24 mouse cellular contexts compared by ENCODE assay signal in the genomic region with DNA sequence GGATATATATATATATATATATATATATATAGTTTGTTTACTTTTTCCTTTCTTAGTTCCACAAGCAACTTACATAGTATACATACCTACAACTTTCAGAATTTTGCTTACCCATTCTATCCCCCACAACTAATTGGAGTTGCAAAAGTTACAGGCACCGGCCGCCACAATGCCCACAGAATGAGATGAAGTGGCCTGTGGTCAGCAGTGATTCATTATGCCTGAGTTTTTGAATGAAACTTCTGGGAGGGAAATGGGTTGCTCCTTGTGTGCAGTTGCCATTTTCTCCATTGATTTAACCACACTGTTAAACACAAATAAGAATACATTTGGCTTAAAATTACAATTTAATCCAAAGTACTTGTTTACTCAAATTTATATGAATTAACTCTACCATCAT.
"Had no signal": no experiment of that assay in that cellular context is flagged by ENCODE, and none has a peak within 500 bp of the region (broad histone marks: within the 10 kb centered on the region; RNA-seq: fewer than 3 reads in every experiment).

No protein-coding gene starts in this region.

- DNase-seq: gastrocnemius, adult 2 months; gastrocnemius, postnatal 10 days; gastrocnemius, postnatal 25 days; heart, adult 18-20 months; heart, postnatal 10 days; heart, postnatal 4 days; kidney, adult 11 months; kidney, adult 2 months; kidney, postnatal 10 days; kidney, postnatal 25 days; layer of hippocampus, adult 9-11 months; layer of hippocampus, postnatal 36 days; left cerebral cortex, postnatal 4 days had no signal

- H3K4me2 ChIP-seq: heart, embryonic 12.5 days; hindbrain, embryonic 12.5 days; hindbrain, embryonic 14.5 days; limb, embryonic 13.5 days; limb, embryonic 15.5 days; liver, embryonic 12.5 days had no signal

- H3K4me1 ChIP-seq: heart, embryonic 10.5 days; heart, embryonic 12.5 days; hindbrain, embryonic 10.5 days; hindbrain, embryonic 12.5 days; limb, embryonic 13.5 days; limb, embryonic 15.5 days; liver, embryonic 12.5 days had no signal

- H3K9me3 ChIP-seq: heart, embryonic 10.5 days; heart, embryonic 12.5 days; hindbrain, embryonic 10.5 days; hindbrain, embryonic 12.5 days; limb, embryonic 13.5 days; limb, embryonic 15.5 days; liver, embryonic 12.5 days had no signal

- H3K27ac ChIP-seq: gastrocnemius, adult 2 months; heart, embryonic 10.5 days; hindbrain, embryonic 10.5 days; hindbrain, embryonic 12.5 days; hindbrain, embryonic 14.5 days; limb, embryonic 13.5 days; limb, embryonic 15.5 days; liver, embryonic 12.5 days; liver, embryonic 14.5 days had no signal

- H3K9ac ChIP-seq: heart, embryonic 12.5 days; hindbrain, embryonic 12.5 days; hindbrain, embryonic 14.5 days; limb, embryonic 13.5 days; limb, embryonic 15.5 days; liver, embryonic 12.5 days; liver, embryonic 14.5 days had no signal

- ATAC-seq: hindbrain, embryonic 16.5 days; intestine, embryonic 16.5 days; liver, embryonic 12.5 days had no signal

- H3K27me3 ChIP-seq: heart, embryonic 12.5 days; hindbrain, embryonic 12.5 days; limb, embryonic 13.5 days; limb, embryonic 15.5 days; liver, embryonic 12.5 days had no signal

- H3K36me3 ChIP-seq: heart, embryonic 10.5 days; heart, embryonic 12.5 days; hindbrain, embryonic 10.5 days; hindbrain, embryonic 12.5 days; limb, embryonic 13.5 days; limb, embryonic 15.5 days; liver, embryonic 12.5 days had no signal

- H3K4me3 ChIP-seq: gastrocnemius, adult 2 months; heart, embryonic 10.5 days; heart, embryonic 12.5 days; hindbrain, embryonic 10.5 days; hindbrain, embryonic 12.5 days; limb, embryonic 13.5 days; limb, embryonic 15.5 days; liver, embryonic 12.5 days had no signal
